Mouse (Mus musculus) ovary, postnatal 14 days (tissue): Measurements from ENCODE around the gene Trpv4.

Experiments used
- DNase-seq: peaks from one replicate; pipeline ENCODE4 v3.0.0; 2022; ENCODE audit warnings: low spot score

The Trpv4 gene

DNA sequence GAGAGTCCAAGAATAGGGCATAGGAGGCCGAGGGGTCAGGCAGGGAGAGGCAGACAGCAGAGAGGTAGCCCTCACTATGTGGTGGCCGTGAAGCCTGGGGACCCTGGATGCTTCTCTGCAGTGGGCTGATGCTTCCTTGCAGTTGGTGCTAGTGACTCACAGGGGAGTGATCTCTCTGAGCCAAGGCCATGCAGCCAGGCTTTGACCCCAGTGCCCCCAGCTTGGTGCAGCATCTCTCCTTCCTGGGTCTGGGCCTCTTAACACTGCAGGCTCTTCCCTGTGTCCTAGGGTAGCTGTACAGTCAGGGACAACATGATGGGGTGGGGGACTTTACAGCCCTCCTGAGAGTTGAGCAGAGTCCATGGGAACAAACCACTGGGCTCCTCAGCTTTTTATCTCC, 68.8 kb downstream of the Trpv4 start:
- DNase-seq, result no peak

DNA sequence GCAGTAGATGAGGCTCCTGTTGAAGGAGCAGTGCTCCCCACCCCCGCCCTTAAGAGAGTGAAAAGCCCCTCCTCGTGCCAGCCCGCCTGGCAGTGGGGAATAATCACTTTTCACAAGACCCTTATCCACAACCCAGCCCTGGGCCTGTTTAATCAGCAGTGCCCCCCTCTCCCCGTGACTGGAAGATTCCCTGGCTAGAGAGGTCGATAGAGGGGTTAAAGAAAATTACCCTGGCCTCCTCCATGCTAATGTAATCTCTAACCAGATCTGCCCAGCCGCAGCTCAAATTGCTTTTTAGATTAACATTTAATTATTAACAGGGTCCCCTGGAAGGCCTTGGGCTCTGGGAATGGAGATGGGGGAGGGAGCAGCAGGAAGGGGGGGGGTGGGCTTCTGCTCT, 69.2 kb downstream of the Trpv4 start:
- no peak for DNase-seq

DNA sequence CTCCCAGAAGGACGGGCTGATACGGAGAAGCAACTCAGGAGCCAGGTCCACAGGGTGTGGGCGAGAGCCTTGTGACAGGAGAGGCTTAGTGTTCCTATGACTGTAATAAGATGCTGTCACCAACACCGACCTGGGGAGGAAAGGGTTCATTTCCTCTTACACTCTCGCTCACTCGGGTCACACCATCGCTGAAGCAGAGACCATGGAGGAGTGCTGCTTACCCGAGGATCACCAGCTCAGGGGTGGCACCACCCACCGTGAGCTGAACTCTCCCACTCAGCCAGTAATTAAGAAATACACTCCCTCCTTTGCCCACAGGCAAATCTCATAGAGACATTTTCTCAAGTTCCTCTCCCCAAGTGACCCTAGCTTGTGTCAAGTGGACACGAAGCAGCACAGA, 69.8 kb downstream of the Trpv4 start:
- DNase-seq, result no peak

DNA sequence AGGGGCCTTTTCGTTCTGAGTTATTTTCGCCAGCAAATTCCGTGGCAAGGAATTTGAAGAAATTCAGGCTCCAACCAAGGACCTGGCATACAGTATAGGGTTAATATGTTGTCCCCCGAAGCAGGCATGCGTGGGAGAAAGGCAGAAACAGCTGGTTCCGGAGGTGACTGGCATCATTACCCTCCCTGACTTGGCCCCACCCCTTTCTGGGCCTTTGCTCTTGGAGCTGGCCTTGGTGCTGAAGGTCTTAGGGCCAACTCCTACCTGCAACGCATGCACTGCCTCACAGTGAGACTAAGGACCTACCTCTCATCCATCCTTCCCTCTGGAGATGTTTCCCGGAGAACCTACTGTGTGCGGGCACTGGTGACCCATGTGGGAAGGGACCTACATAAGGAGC, 70.3 kb downstream of the Trpv4 start:
- peak; percentile 48 for DNase-seq

DNA sequence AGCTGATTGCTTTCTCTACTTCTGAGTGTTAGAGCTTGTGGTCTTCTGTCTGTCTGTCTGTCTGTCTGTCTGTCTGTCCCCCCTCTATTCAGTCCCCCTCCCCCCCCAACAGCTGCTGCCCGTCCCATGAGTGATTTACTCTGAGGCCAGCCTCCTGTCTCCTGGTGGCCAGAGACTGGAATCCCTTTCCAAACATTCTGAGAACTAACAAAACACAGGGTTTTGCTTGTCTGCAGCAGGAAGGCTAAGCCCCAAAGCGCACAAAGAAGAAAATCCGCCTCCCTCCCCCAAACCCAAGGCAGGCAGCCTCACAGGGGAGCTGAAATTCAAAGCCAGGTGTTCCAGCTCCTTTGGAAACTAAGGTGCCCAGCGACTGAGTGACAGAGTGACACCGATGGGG, 72.5 kb downstream of the Trpv4 start:
- DNase-seq, result no peak

DNA sequence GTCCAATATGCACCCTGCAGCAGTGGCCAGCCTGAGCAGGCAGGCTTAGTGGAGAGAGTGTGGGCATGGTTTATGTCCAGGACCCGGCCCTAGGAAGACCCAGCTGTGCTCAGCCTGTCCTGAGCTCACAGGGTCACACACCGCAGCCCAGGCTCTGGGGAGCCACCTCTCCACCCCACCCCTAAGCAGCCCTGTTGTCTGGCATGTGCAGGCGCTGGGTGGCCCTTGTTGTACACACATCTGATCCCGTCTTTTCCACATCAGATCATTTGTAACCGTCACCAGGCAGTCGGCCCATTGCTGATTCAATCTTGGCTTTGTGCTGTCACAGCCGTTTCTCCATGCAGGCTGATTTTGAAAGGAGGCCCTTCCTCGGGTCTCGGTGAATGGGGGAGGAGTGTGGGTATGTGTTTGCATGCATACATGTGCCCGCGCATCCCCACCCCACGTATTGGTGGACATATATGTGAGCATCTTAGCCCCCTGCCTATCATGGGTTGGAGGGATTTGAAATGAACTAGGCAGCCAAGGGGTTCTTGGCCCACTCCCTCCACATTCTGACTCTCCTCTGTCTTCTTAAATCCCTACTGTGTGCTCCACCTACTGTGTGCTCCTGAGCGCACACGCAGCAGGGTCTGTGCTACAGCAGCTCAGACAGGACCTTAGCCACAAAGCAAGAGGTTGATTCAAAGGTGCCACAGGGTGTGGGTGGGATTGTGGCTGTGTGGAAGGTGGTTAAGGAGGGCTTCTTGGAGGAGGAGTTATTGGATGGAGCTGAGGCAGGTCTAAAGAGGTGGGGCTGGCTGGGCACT, 73.7 kb downstream of the Trpv4 start:
- no peak for DNase-seq

DNA sequence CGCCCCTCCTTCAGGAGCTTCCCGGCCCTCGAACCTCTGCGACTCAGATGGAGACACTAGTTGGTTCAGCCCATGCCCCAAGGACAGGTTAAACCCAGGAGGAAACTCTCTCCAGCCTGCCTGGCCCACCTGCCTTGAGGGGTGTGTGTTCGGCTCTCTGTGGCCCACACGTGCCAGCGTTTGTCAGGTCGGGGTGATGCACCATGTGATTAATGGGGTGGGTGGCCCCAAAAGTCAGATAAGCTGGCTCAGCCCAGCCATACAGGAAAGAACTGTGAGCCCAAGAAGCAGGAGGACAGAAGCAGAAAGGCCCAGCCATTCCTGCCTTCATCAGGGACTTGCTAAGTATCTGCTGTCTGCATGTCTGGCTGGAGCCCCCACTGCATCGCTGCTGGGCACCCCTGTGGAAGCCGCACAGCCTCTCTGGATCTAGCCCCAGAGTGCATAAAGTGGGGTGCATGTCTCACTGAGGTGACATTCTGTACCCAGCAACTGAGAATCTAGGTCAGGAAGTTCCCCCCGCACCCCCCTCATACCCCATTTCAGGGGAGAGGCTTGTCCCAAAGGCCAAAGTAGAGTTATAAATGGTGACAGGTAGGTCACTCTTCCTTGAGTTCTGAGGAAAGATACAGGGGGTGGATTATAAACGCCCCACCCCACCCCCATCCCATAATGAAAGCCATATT, 74.6 kb downstream of the Trpv4 start:
- DNase-seq, result no peak

DNA sequence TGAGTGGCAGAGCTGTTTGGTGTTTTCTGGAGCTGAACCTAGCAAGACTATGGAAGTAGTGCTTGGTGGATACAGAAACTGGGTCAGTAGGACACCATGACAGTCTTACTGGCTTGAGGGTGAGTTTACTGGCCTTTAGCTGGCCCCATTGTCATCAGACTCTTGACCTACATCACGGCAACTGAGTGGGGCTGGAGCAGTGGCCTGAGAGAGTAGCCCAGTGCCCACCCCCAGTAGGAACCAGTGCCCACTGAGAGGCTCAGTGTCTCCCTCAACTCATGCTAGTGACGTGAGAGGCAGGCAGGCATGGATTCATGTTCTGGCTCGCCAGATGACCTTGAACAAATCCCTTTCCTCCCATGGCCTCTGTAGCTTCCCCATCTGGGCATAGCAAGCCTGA, 75.2 kb downstream of the Trpv4 start:
- DNase-seq, result no peak

DNA sequence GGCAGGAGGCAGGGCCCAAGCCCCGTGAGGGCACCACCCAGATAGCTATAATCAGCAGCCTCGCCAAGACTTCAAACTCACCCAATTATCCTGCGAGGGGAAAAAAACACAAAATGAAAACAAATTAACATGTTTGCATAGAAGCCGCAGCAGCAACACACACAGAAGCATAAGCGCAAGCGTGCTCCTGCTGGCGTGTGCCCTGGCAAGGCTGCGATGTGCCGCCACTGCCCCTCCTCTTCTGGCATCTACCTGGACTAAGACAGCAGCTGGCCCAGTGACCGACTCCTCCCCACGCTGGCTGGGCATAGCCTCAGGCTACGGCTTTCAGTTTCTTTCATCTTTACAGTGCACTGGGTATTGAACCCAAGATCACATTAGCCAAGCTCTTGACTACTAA, 76.7 kb downstream of the Trpv4 start:
- DNase-seq, result no peak

DNA sequence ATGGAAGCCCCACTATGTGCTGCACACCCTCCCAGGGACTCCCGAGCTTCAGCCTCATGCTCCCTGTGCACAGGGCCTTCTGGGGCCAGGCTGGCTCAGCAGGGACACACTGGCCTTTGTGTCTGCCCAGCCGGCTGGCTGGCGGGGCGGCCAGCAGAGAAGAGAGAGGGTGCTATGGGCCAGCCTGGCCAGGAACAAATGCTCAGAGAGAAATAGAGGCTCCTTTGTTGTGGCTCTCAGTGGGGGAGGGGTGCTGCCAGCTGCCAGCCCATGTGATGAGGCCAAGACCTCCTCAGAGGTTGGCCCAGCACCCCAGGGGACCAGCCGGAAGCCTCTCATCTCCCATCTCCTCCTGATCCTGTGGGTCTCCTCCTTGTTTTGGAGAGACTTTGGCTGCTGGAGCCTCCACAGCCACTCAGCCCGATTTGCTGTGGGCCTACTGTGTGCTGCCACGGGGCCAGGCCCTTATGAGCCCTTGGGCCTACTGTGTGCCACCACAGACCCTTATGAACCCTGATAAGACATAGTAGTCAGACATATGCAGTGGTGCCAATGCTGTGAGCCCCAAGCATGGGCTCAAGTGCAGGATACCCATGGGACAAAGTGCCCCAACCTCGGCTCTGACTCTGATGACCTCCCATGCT, 78.4 kb downstream of the Trpv4 start:
- DNase-seq, result no peak

DNA sequence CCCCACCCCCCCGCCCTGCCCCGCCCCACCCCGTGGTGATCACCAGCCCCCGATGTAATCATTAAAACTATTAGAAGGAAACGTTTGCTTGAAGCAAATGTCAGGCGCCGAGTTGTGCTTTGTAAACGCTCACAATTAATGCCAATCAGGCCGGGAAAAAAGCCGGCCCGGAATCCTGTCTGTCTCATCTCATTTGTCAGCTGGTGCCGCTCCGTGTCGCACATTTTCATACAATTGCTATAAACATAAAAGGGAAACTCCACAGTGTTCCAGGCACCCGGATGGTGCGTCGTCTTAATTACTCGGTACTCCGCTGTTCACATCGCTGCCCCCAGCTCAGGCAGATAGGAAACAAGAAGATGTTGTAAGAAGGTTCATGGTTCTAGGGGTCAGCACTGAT, 79.9 kb downstream of the Trpv4 start:
- DNase-seq, result no peak

DNA sequence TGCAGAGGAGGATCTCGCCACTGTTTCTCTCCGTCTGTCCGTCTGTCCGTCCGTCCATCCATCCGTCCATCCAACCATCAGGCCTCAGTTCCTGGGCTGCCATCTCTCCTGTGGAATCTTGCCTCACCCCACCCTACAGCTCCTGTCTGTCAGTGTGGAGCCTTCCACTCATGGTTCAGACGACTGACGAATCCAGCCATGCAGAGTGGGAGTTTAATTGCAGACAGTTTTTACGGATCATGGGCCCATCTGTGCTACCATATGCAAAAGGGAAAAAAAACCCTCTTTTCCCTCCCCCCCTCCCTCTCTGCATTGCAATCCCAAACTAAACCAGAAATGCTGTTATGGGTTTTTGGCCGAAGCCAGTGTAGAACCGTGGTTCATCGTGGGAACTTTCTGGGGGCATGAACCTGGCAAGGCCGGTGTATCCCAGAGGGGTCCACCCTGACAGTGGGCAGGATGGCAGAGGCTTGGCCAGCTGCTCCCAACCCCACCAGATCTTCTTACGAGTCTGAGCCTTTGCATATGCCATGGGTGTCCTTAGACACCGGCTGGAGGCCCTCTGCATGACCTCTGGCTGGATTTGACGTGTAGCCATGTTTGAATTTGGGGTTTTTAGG, 82.1 kb downstream of the Trpv4 start:
- DNase-seq, result no peak

DNA sequence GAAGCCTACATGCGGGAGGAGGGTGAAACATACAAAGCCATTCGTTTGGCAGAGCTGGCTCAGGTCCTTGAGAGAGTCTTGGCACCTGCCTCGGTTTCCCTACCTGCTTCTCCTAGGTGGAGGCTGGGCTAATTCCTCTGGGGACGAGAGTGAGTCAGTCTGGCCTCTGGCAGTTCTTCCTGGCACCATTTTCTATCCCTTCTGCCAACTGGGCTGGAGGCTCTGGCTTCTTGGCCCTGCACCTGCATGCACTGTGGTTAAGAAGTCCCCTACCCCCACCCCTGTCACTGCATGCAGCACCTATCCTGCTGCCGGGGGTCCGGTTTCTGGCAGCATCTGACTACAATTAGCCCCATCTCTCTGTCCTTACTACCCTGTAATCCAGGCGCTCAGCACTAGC, 82.7 kb downstream of the Trpv4 start:
- DNase-seq, result no peak

DNA sequence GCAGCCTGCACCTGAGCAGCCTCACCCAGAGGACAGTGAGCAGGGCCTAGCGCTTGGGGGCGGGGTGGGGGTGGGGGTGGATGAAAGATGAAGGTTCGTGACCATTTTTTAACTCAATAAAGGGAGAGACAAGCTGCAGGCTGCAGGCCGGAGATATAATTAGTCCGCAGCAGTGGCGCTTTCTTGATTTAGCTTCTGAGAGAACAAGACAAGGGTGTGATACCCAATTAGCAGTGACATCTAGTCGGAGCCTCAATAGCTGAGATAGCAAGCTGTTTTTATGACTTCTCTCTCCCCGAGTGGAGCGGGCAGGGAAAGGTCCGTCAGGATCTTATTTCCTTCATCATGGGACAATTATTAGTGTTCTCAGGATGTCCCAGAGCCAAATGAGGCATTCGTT, 83.2 kb downstream of the Trpv4 start:
- no peak for DNase-seq

DNA sequence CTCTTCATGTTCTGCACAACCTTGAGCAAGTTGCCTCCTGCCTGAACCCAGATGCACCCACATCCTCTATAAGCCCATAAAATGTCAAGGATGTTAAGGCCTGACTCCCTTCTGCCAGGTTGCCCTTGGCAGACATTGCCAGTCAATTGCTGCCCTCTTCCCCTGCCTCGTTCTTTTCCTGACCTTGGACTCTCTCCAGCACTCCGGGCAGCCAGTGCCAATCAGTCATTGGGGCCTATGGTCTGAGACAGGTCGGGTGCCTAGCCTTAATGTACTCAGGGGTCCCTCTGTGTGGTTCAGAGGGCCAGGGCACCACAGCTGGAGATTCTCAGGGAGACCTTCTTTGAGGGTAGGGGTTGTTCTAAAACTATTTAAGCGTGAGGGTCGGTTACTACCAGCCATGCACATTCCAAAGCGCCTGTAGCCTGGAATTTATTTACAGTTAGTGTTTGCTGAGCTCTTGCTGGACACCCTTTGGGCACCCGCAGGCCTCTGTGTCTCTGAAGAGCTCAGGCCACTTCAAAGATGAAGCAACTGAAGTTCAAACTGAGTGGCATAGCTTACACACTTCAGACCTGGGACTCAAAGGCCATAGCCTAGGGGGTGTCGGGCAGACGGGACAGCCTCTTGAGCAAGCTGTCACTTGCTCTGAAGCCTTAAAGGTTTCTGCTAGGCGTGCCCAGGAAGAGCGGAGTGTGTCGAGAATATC, 84.1 kb downstream of the Trpv4 start:
- no peak for DNase-seq

DNA sequence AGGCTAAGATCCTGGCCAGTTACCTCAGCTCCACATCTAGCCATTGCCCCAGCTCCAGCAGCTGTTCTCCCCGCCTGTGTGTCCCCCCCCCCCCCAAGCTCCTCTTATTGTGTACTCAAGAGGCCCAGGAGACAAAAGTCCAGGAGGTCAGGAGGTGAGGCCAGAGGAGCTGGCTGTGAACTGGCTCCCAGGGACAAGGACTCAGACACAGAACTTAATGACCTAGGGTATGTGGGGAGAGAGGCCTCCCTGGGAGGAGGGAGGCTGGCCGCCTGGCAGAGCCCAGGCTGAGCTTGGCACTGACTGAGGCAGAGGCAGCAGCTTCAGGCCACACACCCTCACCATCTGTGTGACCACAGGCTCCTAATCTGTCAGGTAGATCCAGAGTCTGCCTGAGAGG, 85.2 kb downstream of the Trpv4 start:
- DNase-seq, result no peak
